Mouse (Mus musculus) megakaryocyte, embryonic 14.5 days (primary cell): ENCODE results near the gene Traf2.

Experiments
- FLI1 ChIP-seq: IDR thresholded peaks from 2 replicates; pipeline ENCODE4 v1.6.1; 2012; ENCODE audit warnings: low read length, inconsistent platforms, mixed read lengths
- GATA1 ChIP-seq: IDR thresholded peaks from 3 replicates; pipeline ENCODE4 v1.6.1; 2012; ENCODE audit warnings: mixed read lengths, low read length, inconsistent platforms, borderline replicate concordance

DNA sequence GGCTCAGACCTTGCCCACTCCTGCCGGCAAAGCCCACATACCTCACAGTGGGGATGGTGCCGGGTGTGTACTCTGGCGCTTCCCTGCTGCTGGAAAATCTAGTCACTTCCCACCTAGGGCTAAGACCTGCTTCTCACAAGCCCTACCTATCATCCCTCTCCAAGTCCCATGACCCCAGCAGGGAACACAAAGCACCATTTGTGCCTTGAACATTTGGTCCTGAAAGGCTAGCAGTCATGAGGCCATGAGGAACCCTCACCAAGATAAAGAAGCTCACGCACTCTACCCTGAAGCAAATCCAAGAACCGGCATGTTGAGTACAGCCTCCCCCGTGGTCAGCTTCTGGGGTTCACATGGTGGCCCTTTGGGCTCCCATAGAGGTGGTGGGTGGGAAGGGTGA lies 76.8 kb downstream of the Traf2 start, which contains the start of gene Ptgds:
- TF ChIP-seq GATA1 (no peak), FLI1 (no peak)
